Mouse (Mus musculus): ENCODE data around the gene Map2k2.
"Not testable (repeated sequence)": the region's sequence is repeated elsewhere in the genome, so short reads cannot be mapped to it uniquely, and the experiment has no call there.

Map2k2 gene

DNA sequence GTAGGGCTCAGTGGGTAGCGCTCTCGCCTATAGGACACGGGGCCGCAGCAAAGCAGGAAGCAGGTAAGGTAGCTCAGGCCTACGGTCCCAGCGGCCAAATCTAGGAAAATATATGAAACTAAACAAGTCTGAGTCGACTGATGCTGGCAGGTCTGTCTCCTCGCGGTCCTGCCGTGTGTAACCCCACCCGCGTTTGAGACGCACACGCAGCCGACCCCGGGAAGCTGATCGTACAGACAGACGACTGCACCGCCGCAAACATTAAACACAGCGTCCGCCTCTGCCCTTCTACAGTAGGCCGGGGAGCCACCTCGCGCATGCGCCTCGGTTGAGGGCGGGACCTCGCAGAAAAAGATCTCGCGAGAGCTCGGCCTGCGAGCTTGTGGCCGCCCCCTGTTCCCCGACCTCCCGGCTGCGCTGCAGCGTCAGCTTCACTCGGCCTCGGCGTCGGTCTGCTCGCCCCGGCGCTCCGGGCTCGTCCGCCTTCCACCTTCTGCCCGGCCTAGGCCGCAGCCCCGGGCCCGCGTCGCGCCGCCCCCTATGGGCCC is at the start of gene Map2k2:
TSS of gene Map2k2 (plus strand) at position 351 of the 548 bp plus-strand sequence.
- DNase-seq = peak; percentile 98

DNA sequence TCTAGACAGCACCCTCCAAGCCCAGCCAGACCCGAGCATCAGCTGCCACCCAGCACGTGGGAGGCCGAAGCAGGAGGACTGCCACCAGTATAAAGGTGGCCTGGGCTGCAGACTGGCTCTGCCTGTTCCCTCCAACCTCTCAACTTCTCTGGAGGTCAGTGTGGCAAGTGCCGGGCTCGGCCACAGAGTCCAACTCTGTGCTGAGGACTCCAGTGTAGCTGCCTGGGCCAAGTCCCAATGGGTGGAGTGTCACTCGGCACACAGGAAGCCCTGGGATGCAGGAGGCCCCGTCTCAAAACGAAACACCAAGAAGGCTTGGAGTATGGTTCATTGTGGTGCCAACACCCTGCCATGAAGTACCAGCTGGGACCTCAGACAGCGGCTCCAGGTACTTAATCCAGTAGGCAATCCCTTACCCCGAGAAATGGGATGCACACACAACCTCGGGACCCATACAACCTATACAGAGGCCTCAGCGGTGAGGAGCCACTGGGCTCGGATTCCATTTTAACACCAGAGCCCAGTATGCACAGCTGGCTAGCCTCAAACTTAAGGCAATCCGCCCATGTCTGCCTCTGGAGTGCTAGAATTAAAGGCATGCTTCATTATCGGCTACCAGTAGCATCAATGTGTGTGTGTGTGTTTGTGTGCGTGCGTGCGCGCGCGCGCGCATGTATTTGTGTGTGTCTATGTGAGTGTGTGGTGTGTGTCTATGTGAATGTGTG is 48.1 kb upstream of the Map2k2 start:
- DNase-seq = no peak

DNA sequence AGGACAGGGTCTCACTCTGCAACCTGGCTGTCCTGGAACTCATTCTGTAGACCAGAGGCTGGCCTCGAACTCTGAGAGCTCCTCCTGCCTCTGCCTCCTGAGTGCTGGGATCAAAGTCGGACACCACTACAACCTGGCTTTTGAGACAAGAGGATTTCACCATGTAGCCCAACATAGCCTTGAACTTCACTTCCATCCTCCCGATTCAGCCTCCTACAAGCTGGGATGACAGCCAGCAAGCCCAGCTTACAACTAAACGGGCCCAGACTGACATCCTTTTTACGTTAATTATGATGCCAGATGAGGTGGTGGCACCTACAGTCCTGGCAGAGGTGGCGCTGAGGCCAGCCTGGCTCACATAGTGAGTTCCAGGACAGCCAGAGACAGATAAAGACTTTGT is 46.8 kb upstream of the Map2k2 start:
- DNase-seq = no peak

DNA sequence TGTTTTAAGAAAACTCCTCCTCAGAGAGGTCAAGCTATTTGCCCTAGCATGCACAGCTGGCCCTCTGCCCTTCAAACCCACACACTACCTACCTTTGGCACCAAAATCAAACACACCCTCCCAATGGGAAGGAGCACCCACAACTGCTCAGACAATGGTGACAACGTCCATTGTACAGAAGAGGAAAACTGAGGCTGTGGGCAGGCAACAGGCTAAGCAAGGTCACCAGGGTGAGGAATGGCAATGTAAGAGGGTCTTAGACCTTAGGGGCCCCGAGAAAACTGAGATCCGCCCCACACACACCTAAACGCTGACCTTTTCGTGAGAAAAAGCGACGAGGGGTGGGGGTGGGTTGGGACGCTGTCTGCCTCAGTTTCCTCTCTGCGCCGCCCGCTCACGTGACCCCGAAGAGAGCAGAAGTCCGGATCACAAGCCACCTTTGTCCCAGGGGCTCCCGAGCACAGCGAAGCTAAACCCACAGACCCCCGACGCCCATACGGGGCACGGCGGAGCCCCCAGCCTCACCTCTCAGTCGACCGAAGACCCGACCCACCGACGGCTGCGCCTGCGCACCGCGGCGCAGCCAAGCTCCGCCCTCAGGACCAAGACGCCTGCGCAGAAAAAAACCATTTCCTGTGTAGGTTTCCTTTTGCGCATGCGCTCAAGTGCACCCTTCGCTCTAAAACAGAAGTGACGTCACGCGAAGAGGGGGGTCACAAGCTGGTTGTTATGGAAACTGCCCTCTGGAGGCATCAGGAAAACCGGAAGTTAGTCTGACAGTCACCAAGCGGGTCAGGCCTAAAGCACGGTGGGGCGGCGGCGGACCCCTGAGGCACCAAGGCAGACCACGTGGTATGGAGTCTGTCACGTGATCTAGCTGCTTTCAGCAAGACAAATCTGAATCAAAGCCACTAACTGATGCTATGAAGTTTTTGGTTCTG is 45.8 kb upstream of the Map2k2 start, which contains the start of gene Sgta:
TSS of gene Sgta (minus strand) at position 579 of the 941 bp plus-strand sequence.
- DNase-seq = peak; percentile 100

DNA sequence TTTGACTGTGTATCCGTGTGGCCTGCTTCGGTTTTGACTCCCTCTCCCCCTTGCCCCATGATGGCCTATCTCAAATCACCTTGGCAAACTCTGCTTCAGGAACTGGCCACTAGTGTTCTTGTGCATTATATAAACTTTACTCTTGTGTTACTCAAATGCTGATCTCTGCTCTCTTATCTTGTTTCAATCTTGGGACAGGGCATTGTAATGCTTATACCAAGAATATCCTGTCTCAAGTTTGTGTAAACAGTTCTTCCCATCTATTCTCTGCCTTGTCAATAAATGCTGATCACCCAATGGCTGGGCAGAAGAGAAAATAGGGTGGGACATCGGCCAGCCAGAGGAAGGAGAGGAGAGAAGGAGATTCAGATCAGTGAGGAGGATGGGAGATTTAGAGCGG is 43.0 kb upstream of the Map2k2 start:
- DNase-seq = peak; percentile 22

DNA sequence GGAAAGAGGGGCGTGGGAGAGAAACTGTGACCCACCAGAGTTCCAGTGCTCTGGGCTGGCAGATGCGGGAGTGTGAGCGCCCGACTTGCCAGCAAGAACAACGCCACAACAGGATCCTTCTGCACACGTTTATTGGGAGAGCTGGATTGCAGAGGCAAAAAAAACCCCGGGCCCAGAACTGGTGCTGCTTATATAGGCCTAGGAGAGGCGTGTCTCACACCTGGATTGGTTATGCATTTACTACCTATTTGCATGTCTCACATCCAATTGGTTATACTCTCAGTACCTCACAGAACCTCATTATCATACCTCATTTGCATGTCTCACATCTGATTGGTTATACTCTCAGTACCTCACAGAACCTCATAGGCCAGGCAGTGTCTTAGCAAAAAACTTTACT is 41.2 kb upstream of the Map2k2 start:
- DNase-seq = not testable (repeated sequence)

DNA sequence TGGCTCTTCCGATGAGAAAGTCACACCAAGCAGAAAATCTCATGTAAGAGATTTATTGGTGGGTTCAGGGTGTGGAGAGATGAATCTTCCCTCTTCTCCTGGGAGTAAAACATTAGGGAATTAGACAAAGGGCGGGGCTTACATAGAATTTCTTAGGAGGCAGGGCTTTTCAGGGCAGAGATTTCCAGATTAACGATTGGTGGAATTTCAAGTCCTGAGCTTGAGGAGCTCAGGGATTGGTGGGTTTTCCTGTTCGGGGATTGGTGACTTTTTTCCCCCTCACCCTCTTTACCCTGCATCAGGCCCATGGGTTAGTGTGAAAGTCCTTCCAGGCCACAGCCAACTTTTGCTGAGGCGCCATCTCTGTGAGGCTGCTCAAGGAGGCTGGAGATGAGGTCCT is 37.0 kb upstream of the Map2k2 start:
- no peak for DNase-seq

DNA sequence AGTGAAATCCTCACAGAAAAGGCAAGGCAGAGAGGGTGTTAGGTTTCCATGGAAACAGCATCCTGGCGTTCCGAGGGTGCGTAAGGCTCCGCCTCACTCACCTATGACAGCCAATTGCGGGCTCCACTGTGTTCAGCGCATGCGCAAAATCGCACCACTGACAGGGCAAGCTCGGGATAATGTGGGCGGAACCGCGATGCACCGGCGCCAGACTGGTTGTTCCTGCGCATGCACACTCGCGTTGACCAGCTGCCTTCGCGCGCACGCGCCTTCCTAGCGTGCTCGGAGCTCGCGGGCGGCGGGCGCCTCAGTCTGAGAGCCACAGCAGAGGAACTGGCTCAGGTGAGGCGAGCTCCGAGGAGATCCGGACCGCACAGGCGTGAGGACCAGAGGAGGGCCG is 35.9 kb upstream of the Map2k2 start, which contains the start of gene Thop1:
TSS of gene Thop1 (plus strand) at position 200 of the 400 bp plus-strand sequence.
- DNase-seq = peak; percentile 97

DNA sequence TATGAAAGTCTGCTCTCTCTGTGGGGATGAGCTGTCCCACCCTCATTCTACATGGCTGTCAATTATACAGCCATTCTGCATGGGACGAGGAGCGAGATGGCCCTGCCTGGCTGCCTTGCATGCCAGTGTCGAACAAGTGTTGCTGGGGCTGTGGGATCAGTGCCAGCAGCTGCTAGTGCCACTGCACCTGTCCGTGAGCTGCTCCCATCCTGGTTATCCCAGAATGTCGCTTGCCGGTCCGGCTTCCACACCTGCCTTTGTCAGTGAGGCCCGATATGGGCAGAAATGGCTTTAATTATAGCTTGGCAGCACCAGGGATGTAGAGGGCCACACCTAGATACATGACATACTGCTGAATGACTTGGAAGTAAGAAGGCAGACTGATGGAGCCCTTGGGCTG is 33.4 kb upstream of the Map2k2 start:
- no peak for DNase-seq

DNA sequence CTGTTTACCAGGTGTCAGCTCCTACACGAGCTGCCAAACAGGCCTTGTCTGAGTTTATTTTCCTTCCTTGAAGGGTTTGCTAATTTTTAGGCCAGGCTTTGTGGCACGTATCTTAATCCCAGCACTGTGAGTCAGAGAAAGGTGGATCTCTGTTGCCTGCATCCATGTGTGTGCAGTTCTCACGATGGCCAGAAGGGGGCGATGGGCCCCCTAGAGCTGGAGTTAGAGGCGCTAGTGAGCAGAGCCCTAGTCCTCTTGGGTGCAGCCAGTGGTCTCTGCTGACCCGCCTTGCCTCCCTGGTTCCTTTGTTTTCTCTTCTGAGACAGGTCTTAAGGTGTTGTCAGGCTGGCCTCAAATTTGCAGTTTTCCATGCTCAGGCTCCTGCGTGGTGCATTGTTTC is 32.3 kb upstream of the Map2k2 start:
- DNase-seq = no peak

DNA sequence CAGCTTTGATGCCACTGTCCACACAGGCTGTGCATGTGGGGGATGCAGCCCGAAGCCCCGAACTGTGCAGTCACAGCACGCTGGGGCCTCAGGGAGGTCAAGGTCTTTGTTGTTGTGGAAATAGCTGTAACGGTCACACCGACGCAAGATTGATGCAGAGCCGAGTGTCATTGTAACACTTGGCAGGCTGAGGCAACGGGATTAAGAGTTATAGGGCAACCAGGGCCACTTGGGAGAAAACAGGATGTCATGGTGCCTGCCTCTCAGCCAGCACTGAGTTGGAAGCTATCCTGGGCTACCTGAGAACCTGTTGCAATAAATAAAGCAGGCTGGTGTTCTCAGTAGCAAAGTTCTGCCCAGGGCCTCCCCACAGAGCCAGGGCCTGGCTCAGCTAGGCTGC is 30.0 kb upstream of the Map2k2 start:
- DNase-seq = no peak

DNA sequence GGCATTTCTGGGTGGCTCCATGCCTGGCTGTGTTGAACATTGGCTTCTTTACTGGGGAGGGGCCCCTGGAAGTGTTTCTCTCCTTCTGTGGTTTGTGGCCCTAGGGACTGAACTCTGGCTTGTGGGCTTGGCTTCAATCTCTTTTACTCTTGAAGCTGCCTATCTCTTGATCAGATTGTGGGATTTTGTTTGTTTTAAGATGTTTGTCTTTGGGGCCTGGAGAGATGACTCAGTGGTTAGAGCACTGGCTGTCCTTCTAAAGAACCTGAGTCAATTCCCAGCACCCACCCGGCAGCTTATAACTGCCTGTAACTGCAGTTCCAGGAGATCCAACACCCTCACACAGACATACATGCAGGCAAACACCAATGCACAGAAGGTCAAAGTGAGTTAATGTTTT is 29.4 kb upstream of the Map2k2 start:
- no peak for DNase-seq

DNA sequence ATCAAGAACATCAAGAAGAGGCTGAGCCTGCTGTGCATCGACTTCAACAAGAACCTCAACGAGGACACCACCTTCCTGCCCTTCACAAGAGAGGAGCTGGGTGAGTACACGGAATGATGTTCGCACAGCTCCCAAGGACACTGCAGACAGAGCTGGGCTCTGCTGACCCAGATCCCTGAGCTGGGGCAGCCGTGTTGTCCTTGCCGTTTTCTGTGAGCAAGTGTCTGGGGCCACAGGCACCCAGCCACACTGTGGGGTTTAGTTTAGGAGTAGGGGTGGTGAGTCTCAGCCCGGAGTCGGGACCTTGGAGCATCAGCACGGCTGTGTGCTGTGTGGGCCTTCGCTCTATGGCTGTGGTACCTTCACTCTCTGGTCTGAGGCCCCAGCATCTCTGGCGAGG is 27.8 kb upstream of the Map2k2 start:
- no peak for DNase-seq

DNA sequence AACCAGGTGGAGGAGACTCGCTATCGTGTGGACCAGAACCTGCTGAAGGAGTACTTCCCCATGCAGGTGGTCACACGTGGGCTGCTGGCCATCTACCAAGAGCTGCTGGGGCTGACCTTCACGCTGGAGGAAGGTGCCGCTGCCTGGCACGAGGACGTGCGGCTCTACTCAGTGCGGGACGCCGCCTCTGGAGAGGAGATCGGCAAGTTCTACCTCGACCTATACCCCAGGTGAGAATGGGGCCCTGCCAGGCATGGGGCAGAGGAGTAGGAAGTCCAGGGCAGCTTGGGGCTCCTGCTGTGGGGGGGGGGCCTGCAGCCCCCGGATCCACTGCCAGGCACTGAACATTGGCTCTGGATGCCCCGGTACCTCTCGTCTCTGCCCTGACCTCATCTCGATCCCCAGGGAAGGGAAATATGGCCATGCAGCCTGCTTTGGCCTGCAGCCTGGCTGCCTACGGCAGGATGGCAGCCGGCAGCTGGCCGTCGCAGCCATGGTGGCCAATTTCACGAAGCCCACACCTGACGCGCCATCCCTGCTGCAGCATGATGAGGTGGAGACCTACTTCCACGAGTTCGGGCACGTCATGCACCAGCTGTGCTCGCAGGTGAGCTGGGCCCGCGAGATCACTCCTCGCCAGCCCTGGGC is 25.6 kb upstream of the Map2k2 start:
- no peak for DNase-seq

DNA sequence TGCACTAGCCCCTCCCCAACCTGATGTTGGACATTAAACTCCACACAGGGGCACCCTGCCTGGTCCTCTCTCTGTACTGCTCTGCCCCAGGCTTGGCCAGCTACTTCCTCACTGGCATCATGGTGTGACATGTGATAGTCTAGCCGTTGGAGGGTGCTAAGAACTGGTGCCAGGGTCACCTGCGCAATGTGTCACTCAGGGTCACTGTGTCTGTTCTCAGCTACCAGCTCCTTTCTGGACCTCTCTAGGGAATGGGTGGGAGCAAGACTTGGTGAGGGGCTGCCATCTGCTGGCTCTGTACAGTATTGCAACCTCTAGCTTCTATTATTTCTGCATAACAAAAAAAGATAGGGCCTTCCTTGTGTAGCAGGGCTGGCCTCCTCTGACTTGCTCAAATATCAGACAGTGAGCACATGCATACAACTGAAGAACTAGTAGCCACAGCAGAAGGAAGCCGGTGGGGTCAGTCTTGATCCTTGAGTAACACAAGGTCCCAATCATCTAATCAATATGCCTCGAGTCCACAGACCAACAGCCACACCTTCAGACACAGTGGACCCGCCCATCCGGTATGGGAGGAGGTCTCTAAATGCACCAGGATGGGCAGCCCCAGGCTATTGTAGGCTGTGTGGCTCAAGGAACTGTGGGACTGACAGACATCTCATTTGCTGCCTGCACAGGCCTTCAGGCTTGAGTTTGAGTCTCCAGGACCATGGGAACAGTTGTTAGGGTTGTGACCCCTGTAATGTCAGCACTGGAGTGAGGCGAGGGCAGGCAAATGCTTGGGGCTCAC is 23.4 kb upstream of the Map2k2 start:
- DNase-seq = peak; percentile 82

DNA sequence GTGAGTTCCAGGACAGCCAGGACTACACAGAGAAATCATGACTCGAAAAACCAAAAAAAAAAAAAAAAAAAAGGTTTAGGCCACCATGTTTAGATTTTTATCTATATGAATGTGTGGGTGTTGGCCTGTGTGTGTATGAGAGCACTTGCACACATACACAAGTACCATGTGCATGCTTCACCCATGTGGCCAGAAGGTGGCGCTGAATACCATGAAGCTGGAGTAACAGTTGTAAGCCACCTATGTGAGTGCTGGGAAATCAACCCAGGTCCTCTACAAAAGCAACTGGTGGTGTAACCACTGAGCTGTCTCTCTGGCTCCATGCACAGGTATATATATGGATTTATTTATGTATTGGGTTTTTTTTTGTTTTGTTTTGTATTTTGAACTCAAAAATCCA is 18.7 kb upstream of the Map2k2 start:
- DNase-seq = peak; percentile 24

DNA sequence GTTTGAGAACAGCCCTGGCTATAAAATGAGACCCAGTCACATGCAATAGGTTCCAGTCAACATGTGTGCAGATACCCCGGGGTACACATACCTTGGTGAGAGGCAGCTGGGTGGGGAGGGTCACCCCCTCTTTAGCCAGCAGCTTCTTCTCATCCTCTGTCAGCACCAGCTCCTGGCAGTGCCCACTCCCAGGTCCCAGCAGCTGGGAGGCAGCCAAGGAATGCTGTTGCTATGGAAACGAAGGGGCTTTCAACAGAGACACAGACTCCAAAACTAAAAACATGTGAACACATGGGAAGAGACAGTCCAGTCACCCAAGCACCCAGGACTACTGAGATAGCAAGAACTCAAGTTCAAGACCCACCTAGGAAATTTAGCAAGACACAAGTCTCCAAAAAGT is 16.5 kb upstream of the Map2k2 start:
- no peak for DNase-seq

DNA sequence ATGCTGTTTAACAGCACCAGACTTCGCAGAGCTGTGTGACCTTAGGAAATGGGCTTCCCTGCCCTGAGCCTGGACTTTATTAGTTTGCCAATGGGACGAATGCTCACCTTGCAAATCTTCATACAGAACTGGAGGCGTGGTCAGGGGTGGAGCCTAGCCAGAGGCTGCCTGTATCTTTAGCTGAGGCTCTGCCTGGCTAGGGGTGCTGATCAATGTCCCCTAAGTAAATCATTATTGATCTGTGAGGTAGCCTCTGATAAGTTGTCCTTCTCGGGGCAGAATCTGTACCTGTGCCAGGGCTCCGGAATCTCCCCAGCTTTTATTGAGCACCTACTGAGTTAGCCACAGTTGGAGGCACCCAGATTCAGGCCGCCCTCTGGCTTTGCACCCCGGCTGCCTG is 15.1 kb upstream of the Map2k2 start:
- DNase-seq = no peak

DNA sequence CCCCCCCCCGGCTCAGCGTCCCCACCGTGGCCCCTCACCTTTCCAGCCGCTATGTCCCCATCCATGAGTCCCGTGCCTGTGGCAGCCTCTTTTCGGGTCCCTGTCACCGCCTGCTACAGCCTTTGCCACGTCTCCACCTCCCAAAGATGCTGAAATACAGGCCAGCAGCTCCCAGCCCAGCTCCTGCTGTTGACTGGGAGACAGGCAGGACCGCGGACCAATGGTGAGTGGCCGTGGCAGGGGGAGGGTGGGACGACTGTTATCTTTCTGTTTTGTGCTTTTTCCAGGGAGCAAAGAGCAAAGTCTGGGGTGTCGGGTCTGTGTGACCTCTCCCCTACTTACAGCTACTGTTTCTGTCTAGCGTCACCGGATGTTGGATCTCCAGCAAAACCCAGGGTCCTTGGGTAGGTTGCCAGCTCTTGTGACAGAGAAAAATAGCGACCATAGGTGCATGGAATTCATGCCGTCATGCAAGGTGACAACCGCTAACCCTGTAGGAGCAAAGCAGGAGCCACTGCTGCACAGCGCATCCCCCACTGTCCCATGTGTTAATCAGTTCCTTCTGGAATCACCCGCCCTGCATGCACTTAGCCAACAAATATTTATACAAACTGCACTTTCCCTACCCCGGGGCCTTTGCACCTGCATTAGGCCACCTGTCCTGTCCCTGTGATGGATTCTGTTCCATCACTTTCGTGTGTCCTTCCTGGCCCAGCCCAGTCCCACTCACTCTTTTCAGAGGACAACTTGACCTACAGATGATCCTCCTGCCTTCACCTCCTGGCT is 13.1 kb upstream of the Map2k2 start:
- DNase-seq = peak; percentile 31

DNA sequence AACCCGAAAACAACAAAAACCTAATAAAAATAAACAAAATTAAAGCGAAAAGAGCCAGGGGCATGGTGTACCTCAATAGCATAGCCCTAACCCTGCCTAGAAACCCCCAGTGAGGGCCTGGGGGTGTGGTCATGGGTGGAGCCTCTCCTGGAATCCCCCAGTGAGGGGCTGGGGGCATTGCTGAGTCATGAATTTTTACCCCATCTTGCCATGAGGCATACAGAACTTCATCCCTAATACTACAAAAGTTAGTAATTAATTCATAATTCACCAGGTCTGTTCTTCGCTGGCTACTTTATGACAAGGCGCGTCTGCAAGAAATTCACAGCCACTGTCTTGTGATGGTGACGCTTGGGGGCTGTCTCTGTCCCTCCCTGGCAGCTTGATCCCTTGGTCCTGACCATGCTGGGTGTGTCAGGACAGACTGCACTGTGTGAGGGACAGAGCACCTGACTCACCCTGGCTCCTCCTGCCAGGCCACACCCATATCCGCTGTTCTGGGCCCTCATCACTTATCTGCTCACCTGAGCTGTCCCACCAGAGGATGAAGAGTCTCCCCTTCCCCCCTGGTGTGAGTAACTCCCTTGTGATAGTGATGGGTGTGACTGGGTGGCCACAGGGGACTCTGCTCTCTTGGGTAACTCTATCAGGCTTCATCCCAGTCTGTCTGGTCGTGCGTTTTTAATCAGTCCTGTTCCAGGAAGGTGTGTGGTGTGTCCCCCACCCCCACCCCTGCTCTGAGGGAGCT is 10.6 kb upstream of the Map2k2 start:
- no peak for DNase-seq

All from lung, postnatal 14 days (tissue).